Mouse (Mus musculus) embryonic fibroblast, embryonic 13.5 days (primary cell): ENCODE measurements around the gene Vhl. TPM values are rescaled to one million over a fixed set of nuclear protein-coding genes. Genes with fewer than 3 reads are reported as not detected.

Source experiments
- H3K27ac ChIP-seq: 2 replicates; pipeline ENCODE4 v1.5.1; 2012; ENCODE audit warnings: low read length, control low read depth, inconsistent platforms; ENCODE audit not compliant: insufficient read depth
- H3K4me1 ChIP-seq: 2 replicates; pipeline ENCODE4 v1.6.1; 2011; ENCODE audit warnings: low read length; ENCODE audit not compliant: control insufficient read depth, insufficient read depth
- H3K4me3 ChIP-seq: 2 replicates; pipeline ENCODE4 v1.5.1; 2011; ENCODE audit warnings: mild to moderate bottlenecking, control low read depth, low read length; ENCODE audit not compliant: insufficient read depth
- CTCF ChIP-seq: IDR thresholded peaks from 2 replicates; pipeline ENCODE4 v1.5.1; 2011; ENCODE audit warnings: mild to moderate bottlenecking, control low read depth, low read length, moderate library complexity, borderline replicate concordance; ENCODE audit not compliant: insufficient read depth
- POLR2A ChIP-seq: IDR thresholded peaks from 2 replicates; pipeline ENCODE4 v1.6.1; 2011; ENCODE audit warnings: low read depth, mild to moderate bottlenecking, control low read depth, low read length, moderate library complexity
- polyA plus RNA-seq: library from polyadenylated mRNA; stranded (reverse); fragments of >200 nt; gene quantifications from 2 replicates; pipeline ENCODE4 v1.2.4, GENCODE M21; 2011; ENCODE audit warnings: low read depth; ENCODE audit not compliant: missing spikeins, insufficient read length

Gene Vhl
- polyA plus RNA-seq, 1 experiment, result 38.7 TPM

DNA sequence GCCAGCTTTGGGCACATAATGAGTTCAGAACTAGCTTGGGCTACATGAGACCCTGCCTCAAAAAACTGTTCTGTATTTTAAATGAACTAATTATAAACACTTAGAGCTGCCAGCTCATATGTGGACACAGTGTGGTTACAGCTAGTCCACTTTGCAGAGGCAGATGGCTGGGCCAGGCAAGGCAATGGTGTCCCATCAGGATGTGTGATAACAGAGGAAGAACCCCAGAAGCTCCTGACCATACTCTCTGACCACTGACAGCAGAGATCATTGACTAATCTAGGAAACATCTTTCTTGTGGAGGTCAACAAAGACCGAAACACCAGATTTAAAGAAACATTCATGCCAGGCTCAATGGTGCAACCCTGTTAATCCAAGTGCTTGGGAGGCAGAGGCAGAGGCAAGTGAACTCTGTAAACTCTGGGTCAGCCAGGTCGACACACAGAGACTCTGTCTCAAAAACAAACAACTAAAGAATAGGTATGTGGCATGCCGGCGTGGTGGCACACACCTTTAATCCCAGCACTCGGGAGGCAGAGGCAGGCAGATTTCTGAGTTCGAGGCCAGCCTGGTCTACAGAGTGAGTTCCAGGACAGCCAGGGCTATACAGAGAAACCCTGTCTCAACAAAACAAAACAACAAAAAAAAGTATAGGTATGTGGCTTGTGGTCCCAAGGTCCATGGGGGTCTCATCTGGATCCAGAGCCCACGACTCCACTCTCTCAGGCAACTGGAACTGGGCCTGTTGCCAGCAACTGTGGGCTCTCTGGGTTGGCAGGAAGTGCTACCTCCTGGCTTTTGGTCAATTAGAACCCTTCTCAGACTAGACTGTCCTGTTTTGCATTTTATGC, 25.8 kb downstream of the Vhl start:
- H3K27ac ChIP-seq, result no peak overlapping the region
- no peaks in the 10 kb centered on the region for H3K4me1 ChIP-seq
- H3K4me3 ChIP-seq, result no peak overlapping the region
- TF ChIP-seq CTCF (no peak), POLR2A (no peak)

DNA sequence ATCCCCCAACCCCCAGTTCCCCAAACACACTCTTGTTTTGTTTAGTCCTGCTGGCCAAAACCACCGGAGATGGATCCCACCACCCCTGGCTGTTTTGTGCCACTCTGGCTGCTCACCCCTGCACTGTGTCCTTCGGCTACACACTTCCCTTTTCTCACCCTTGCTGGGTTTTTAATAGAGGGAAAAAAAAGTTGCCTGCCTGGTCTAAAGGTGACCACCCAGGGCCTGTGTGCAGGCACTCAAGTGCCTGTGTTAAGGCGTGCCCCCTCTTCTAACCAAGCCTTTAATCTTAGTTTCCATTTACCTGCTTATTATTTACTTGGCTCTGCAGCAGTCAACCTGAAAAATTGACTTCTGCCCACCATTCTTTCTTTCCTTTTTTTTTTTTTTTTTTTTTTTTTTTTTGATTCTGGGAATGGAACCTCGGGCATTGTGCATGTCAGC, 26.5 kb downstream of the Vhl start:
- no peaks in the 10 kb centered on the region for H3K4me1 ChIP-seq
- no peak for TF ChIP-seq CTCF
- no peak for TF ChIP-seq POLR2A
- H3K4me3 ChIP-seq, result no peak overlapping the region
- no peak overlapping the region for H3K27ac ChIP-seq

DNA sequence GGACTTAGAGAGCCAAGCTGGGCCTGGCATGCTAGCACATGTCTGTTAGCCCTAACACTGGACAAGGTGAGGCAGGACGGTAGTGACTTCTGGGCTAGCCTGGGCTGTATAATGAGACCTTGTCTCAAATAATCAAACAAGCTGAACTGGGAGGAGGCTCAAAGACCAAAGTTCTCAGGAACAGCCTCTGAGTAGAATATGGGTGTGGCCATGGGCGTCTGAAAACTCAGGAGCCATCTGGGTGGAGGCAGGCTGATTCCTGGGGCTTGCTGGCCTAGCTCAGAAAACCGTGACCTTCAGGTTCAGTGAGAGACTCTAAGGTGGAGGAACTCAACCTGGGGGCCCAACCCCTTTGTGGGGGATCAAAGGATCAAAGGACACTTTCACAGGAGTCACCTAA, 27.9 kb downstream of the Vhl start:
- no peak overlapping the region for H3K4me3 ChIP-seq
- no peak for TF ChIP-seq POLR2A
- no peak for TF ChIP-seq CTCF
- no peaks in the 10 kb centered on the region for H3K4me1 ChIP-seq
- H3K27ac ChIP-seq, result no peak overlapping the region

DNA sequence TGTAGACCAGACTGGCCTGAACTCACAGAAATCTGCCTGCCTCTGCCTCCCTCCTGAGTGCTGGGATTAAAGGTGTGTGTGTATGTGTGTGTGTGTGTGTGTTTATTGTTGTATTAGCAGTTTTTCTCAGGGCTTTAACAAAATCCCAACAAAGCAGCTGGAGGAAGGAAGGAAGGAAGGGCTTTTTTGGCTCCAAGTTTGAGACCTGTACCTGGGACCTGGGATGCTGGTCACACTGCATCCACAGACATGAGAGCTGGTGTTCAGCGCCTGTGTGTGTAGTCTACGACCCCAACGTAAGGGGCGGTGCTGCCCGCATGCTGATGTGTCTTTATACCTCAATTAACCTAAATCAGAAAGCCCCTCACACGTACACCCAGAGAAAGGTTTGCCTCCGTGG, 29.8 kb downstream of the Vhl start:
- no peak overlapping the region for H3K27ac ChIP-seq
- H3K4me1 ChIP-seq, result no peaks in the 10 kb centered on the region
- TF ChIP-seq POLR2A (no peak), CTCF (no peak)
- H3K4me3 ChIP-seq, result no peak overlapping the region

DNA sequence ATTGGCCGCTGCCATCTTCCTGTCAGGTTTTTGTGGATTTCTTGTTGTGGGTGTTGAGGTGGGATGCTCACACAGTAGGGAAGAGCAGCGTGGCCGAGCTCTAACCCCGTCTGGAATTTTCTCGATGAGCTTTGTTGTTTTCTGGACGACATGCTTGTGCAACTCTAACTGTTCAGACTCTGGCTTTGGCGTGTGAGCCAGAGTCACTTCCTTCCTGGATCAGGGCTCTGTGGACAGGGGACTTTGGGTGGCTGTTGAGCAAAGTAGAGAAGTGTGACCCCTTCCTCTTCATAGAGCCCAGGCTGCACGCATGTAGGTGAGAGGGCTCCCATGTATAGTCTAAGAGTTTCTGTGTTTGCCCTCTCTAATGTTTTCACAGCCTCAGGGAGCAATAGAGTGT, 30.3 kb downstream of the Vhl start:
- no peaks in the 10 kb centered on the region for H3K4me1 ChIP-seq
- no peak overlapping the region for H3K4me3 ChIP-seq
- H3K27ac ChIP-seq, result no peak overlapping the region
- TF ChIP-seq POLR2A (no peak), CTCF (no peak)

DNA sequence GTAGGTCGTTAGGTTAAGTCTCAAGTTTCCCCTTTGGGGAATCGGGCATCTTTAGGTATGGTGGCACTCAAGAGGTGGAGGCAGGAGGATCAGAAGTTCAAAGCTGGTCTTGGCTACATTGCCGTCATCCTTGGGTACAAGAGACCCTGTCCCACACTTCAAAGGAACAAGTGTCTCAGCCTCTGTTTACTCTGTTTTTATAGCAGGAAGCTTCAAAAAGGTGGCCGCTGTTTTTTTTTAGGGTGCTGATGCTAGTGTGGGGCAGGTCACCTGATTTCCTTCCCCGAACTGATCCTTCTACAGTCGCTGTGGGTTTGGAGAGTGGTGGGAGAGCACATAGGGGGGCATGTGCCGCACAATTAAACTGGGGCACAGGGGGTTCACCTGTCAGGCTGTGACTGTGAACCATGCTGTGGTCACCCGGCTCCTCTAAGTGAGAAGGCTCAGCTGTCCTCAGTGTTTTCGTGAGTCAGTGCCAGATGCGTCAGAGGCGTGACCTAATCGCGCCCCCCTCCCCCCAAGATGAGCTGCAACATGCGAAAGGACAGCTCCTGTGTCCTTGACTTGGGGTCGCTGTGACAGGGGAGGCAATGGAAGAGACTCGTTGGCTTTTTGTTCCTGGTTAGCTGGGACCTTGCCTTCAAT, 31.1 kb downstream of the Vhl start:
- TF ChIP-seq CTCF, result no peak
- no peak for TF ChIP-seq POLR2A
- no peaks in the 10 kb centered on the region for H3K4me1 ChIP-seq
- H3K4me3 ChIP-seq, result no peak overlapping the region
- H3K27ac ChIP-seq, result no peak overlapping the region

DNA sequence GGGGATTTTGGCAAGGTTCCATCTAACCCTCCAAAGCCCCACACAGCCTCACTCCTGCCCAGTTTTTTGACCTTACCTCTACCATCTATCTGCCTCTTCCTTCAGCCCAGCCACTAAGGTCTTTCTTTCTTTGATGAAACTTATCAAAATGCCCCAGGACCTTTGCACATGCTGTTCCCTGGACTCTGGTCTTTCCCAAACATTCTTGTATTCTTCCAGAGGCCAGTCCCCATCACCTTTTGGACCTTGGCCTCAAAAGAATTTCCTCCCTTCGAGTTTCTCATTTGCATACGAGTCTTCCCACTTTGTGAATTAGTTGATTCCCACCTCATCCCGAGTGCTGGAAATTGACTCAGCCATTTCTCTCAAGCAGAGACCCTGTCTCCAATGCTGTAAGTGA, 31.7 kb downstream of the Vhl start:
- TF ChIP-seq POLR2A, result no peak
- no peak for TF ChIP-seq CTCF
- no peak overlapping the region for H3K4me3 ChIP-seq
- no peak overlapping the region for H3K27ac ChIP-seq
- H3K4me1 ChIP-seq, result no peaks in the 10 kb centered on the region

DNA sequence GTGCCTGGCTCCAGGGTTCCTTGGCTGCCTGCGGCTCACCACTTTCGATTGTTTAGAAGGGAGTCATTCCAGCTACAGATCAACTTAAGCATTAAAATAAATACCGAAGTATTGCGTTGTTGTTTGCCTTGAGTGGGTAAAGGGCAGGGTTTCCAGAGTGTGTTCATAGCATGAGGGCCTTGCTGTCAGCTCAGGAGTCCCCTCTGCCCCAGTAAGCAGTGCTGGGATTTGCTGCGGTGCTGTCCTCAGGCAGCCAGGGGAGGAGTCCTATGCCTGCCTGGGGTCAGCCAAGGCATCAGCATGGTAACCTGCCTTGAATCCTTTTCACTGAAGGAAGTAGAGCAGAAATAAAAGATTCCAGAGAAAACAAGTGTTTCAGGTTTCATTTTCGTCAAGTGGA, 33.1 kb downstream of the Vhl start:
- Histone ChIP-seq H3K27ac (no peak overlapping the region), H3K4me1 (no peaks in the 10 kb centered on the region), H3K4me3 (no peak overlapping the region)
- no peak for TF ChIP-seq POLR2A
- TF ChIP-seq CTCF, result no peak

DNA sequence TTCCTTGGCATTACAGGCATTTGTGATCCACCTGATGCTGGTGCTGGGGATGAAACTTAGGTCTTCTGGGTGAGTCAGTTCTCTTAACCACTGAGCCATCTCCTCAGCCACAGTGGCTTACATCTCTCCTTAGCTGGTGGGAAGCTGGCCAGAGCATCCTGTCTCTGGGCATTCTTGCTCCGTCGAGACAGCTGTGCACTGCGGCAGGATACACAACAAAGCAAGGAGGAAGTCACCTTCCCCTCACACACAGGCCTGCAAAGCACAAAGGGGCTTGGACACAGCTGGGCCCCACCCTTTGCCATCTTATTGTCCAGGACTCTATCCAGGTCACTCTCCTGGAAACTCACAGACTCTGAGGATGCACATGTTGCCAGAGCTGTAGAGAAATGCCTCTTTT, 34.5 kb downstream of the Vhl start:
- H3K4me3 ChIP-seq, result no peak overlapping the region
- H3K4me1 ChIP-seq, result no peaks in the 10 kb centered on the region
- TF ChIP-seq POLR2A, result no peak
- no peak for TF ChIP-seq CTCF
- H3K27ac ChIP-seq, result no peak overlapping the region

DNA sequence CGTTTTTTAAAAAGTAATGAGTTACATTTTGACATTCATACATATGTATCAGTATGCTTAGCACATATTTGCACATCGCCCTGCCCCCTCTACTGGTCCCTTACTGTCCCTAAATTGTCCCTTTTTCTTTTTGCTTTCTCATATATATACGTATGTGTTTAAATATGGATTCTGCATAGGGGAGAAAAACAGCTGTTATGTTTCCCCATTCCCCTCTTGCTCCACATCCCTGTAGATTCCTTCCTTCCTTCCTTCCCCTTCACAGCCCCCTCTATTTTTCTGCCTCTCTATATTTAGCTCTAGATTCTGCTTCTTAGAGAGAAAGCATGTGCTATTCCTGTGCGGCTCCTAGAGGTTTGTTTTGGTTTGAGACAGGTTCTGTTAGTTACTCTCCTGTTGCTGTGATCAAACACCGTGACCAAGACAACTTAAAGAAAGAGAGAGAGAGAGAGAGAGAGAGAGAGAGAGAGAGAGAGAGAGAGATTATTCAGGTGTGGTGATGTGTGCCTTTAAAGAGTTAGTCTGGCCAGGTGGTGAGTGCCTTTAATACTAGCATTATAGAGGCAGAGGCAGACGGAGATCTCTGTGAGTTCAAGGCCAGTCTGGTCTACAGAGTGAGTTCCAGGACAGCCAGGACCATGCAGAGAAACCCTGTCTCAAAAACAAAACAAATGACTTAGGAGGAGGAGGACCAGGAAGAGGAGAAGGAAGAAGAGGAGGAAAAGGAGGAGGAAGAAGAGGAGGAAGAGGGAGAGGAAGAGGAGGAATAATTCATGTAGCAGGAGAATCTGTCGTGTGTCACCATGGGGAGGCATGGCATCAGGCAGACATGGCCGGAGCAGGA, 36.1 kb downstream of the Vhl start:
- Histone ChIP-seq H3K4me1 (no peaks in the 10 kb centered on the region), H3K4me3 (no peak overlapping the region), H3K27ac (no peak overlapping the region)
- TF ChIP-seq CTCF (no peak), POLR2A (no peak)
